Mouse (Mus musculus) hindbrain, embryonic 13.5 days (tissue): ENCODE results near the gene Cxadr. TPM values are rescaled to one million over a fixed set of nuclear protein-coding genes. Genes with fewer than 3 reads are reported as not detected.

Experiments
- ATAC-seq: fragments of 200-750 bp; cut with Nextera tagmentation; 2 replicates; pipeline ENCODE4 v1.8.0; 2017; ENCODE audit warnings: moderate TSS enrichment; ENCODE audit not compliant: low FRiP score
- H3K27ac ChIP-seq: fragments of 300-500 bp; sonication (generic); 2 replicates; pipeline ENCODE4 v1.5.1; 2015; ENCODE audit warnings: inconsistent platforms, mild to moderate bottlenecking, moderate library complexity
- H3K27me3 ChIP-seq: fragments of 300-500 bp; sonication (generic); 2 replicates; pipeline ENCODE4 v1.6.1; 2015; ENCODE audit warnings: mild to moderate bottlenecking, inconsistent platforms
- H3K36me3 ChIP-seq: fragments of 300-500 bp; sonication (generic); 2 replicates; pipeline ENCODE4 v1.6.1; 2015; ENCODE audit warnings: mild to moderate bottlenecking, inconsistent platforms
- H3K4me1 ChIP-seq: fragments of 300-500 bp; sonication (generic); replicated peaks from 2 replicates; pipeline ENCODE4 v1.6.1; 2015; ENCODE audit warnings: inconsistent platforms
- H3K4me2 ChIP-seq: fragments of 300-500 bp; sonication (generic); 2 replicates; pipeline ENCODE4 v1.6.1; 2015; ENCODE audit warnings: inconsistent platforms, mild to moderate bottlenecking, moderate library complexity
- H3K4me3 ChIP-seq: fragments of 300-500 bp; sonication (generic); 2 replicates; pipeline ENCODE4 v1.5.1; 2015; ENCODE audit warnings: mild to moderate bottlenecking, inconsistent platforms
- H3K9ac ChIP-seq: fragments of 300-500 bp; sonication (generic); 2 replicates; pipeline ENCODE4 v1.6.1; 2015; ENCODE audit warnings: mild to moderate bottlenecking, inconsistent platforms
- H3K9me3 ChIP-seq: fragments of 300-500 bp; sonication (generic); 2 replicates; pipeline ENCODE4 v1.6.1; 2016; ENCODE audit warnings: inconsistent platforms
- WGBS: fragments of 180-500 bp; shearing (Covaris S2); methylation state at CpG from one replicate; pipeline ENCODE4 v1.1.7; 2015; 5-methylcytosine and 5-hydroxymethylcytosine counted together
- polyA plus RNA-seq: library from polyadenylated mRNA; unstranded; fragments of >200 nt; fragmentation: Nextera tagmentation; extraction: Ambion mirVana; gene quantifications from 2 replicates; pipeline ENCODE4 v1.2.1, GENCODE M21; 2015

Cxadr gene
- polyA plus RNA-seq, 1 experiment from 2014 or later: 129 TPM

DNA sequence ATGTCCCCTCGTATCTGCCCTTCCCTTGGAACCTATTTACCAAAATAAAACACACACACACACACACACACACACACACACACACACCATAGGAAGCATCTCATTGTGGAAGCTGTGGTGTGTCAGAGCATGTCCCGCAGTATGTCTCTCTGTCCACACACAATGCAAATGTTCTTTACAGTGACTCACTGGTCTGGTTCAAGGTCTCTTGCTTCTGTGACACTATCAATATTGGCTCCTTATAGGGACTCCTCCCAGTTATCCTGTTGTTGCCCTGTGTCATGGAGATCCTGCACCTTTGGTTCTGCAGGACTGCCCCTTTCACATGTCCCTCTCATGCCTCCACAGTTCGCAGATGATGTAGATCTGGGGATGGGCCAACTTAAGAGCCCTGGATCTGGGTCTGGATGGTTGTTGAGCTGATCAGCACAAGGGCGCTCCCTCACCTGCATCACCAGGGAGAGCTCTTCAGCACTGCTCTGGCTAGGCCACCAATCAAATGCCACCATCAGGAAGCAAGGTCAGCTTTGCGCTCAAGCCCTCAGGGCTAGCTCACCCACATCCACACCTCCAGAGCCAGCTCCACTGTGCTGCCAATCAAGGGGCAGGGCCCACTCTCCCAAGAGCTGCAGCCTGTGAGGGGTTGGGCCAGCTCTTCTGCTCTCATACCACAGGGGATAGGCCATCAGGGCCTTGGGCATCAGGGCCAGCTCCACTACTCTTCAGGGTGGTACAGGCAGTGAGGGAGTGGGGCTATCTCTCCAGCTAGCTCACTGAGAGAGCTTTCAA lies 21.0 kb upstream of the Cxadr start:
- no peak for ATAC-seq
- Histone ChIP-seq H3K4me3 (no peak overlapping the region), H3K27me3 (no peaks in the 10 kb centered on the region), H3K36me3 (no peaks in the 10 kb centered on the region), H3K9me3 (no peaks in the 10 kb centered on the region), H3K4me1 (no peaks in the 10 kb centered on the region), H3K9ac (no peak overlapping the region), H3K27ac (no peak overlapping the region), H3K4me2 (no peak overlapping the region)
- WGBS: 85% methylated on average over 5 of the region's 5 CpGs

DNA sequence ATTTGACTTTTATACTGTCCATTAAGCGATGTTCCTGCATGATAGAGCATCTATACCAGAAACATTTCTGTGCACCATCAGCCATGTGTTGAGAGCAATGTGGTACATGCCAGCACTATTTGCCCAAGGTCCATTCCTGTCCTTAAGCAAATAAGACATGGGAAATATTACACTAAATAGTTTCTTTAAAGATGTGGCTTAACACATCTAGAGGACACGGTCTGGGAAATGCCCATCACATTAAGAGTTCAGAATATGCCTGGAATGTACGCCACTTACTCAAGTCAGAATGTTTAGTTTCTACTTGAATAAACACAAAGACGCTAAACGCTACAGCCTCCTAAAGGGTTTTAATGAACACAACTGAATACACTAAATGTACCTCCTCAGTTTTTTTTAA lies 18.1 kb upstream of the Cxadr start:
- Histone ChIP-seq H3K9me3 (no peaks in the 10 kb centered on the region), H3K27ac (no peak overlapping the region), H3K27me3 (no peaks in the 10 kb centered on the region), H3K36me3 (no peaks in the 10 kb centered on the region), H3K4me1 (no peaks in the 10 kb centered on the region), H3K4me2 (no peak overlapping the region), H3K4me3 (no peak overlapping the region), H3K9ac (no peak overlapping the region)
- ATAC-seq: no peak
- WGBS: 79% methylated on average over 5 of the region's 5 CpGs

DNA sequence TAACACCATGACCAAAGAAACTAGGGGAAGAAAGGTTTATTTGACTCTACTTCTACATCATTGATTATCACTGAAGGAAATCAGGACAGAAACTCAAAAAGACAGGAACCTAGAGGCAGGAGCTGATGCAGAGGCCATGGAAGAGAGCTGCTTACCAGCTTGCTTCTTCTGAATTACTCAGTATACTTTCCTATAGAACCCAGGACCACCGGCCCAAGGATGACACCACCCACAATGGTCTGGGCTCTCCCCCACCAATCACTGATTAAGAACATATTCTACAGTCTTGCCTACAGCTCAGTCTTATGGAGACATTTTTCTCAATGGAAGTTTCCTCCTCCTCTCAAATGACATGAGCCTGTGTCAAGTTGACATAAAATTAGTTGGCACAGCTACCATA lies 7.2 kb upstream of the Cxadr start:
- ATAC-seq: no peak
- Histone ChIP-seq H3K4me1 (no peaks in the 10 kb centered on the region), H3K9ac (no peak overlapping the region), H3K9me3 (no peaks in the 10 kb centered on the region), H3K4me3 (no peak overlapping the region), H3K27ac (no peak overlapping the region), H3K36me3 (no peaks in the 10 kb centered on the region), H3K27me3 (no peaks in the 10 kb centered on the region), H3K4me2 (no peak overlapping the region)
- WGBS: 94% methylated on average over 1 of the region's 1 CpGs

DNA sequence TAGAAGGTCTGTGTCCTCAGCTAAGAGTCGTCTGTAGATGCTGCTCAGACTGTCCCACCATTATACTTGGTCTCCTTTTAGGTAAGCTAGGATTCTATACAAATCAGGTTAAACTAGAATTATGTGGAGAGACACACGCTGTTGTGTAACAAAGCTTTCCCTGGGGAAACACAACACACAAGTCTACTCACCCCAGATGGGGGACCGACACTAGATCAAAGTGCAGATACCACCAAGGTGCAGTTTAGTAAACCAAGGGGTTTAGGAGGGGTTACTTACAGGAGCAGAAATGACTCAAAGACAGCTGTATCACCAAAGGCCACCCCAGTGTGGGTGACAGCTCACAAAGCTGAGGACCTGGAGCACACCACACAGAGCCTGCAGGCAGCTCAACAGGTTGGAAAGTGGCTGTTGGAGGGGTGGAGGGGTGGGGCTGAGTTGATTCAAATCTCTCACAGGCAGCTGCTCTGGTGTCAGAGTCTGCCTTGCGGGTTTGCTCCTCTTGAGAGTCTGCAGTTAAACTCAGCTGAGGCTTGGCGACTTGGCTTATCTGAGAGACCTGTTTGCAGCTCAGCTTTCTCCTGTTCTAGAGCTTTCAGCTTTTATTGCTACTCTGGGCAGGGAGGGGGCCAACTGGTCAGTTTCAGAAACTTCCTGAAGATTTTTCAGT lies 6.5 kb upstream of the Cxadr start:
- no peaks in the 10 kb centered on the region for H3K4me1 ChIP-seq
- no peaks in the 10 kb centered on the region for H3K9me3 ChIP-seq
- no peaks in the 10 kb centered on the region for H3K36me3 ChIP-seq
- 55% methylated on average over 5 of the region's 5 CpGs for WGBS
- no peak overlapping the region for H3K9ac ChIP-seq
- no peaks in the 10 kb centered on the region for H3K27me3 ChIP-seq
- H3K4me2 ChIP-seq: no peak overlapping the region
- no peak overlapping the region for H3K27ac ChIP-seq
- no peak for ATAC-seq
- H3K4me3 ChIP-seq: no peak overlapping the region

GRCm38 (mm10) chr16:78295601-78296000 lies 5.7 kb upstream of the Cxadr start:
- Histone ChIP-seq H3K27ac (no peak overlapping the region), H3K4me2 (no peak overlapping the region), H3K9me3 (no peaks in the 10 kb centered on the region), H3K9ac (no peak overlapping the region), H3K27me3 (no peaks in the 10 kb centered on the region), H3K4me1 (no peaks in the 10 kb centered on the region; the same call in 1 of the 2 replicates), H3K4me3 (no peak overlapping the region), H3K36me3 (no peaks in the 10 kb centered on the region)
- ATAC-seq: no peak
- WGBS: 50% methylated on average over 4 of the region's 4 CpGs

- Histone ChIP-seq H3K4me3 (no peak overlapping the region), H3K27me3 (no peaks in the 10 kb centered on the region), H3K9ac (no peak overlapping the region), H3K9me3 (no peaks in the 10 kb centered on the region), H3K36me3 (no peaks in the 10 kb centered on the region), H3K4me2 (no peak overlapping the region), H3K4me1 (peaks cover 5% of the 10 kb centered on the region), H3K27ac (no peak overlapping the region)
- 78% methylated on average over 9 of the region's 9 CpGs for WGBS
- ATAC-seq: no peak
These were observed 5.2 kb upstream of the Cxadr start for GRCm38 (mm10) chr16:78296114-78296513.

- H3K4me1 ChIP-seq: peaks cover 41% of the 10 kb centered on the region
- under 1% methylated on average over 62 of the region's 65 CpGs for WGBS
- no peaks in the 10 kb centered on the region for H3K9me3 ChIP-seq
- H3K27ac ChIP-seq: peak overlapping the region; percentile 98
- H3K36me3 ChIP-seq: no peaks in the 10 kb centered on the region
- H3K9ac ChIP-seq: peak overlapping the region; percentile 97
- H3K27me3 ChIP-seq: no peaks in the 10 kb centered on the region
- ATAC-seq: peak; percentile 67
- peak overlapping the region; percentile 93 for H3K4me3 ChIP-seq
- peak overlapping the region; percentile 69 for H3K4me2 ChIP-seq
These were observed 765 bp downstream of the Cxadr start for GRCm38 (mm10) chr16:78301831-78302677.

DNA sequence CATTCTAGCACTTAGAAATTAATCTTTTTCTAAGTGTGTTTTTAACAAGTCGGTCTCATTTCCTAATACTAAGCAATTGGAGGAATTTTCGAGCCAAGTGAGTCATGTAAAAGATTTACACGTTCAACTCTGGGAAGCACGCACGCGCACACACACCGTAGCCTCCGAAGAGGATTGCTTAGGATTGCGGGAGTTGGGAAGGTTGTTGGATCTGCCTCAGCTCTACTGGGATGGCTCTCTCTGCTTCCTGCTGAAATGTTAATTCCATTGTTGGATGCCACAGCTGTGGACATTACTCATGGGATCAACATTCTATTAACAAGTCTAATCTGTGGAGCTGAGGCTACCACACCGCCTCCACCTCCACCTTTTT lies 1.4 kb downstream of the Cxadr start:
- Histone ChIP-seq H3K4me3 (peak overlapping the region; percentile 93), H3K9me3 (no peaks in the 10 kb centered on the region), H3K4me1 (peaks cover 43% of the 10 kb centered on the region), H3K9ac (peak overlapping the region; percentile 97), H3K4me2 (peak overlapping the region; percentile 69), H3K27me3 (no peaks in the 10 kb centered on the region), H3K27ac (peak overlapping the region; percentile 98), H3K36me3 (no peaks in the 10 kb centered on the region; the same call in 1 of the 2 replicates)
- no peak for ATAC-seq
- 1% methylated on average over 10 of the region's 10 CpGs for WGBS

GRCm38 (mm10) chr16:78305606-78306100 lies 4.4 kb downstream of the Cxadr start:
- 87% methylated on average over 12 of the region's 12 CpGs for WGBS
- ATAC-seq: no peak
- no peak overlapping the region for H3K4me2 ChIP-seq

GRCm38 (mm10) chr16:78306606-78307005 lies 5.3 kb downstream of the Cxadr start:
- no peak overlapping the region for H3K27ac ChIP-seq
- 91% methylated on average over 8 of the region's 8 CpGs for WGBS
- H3K9me3 ChIP-seq: no peaks in the 10 kb centered on the region
- H3K4me3 ChIP-seq: no peak overlapping the region
- no peak overlapping the region for H3K9ac ChIP-seq
- peaks cover 56% of the 10 kb centered on the region for H3K4me1 ChIP-seq
- H3K4me2 ChIP-seq: no peak overlapping the region
- H3K27me3 ChIP-seq: no peaks in the 10 kb centered on the region
- H3K36me3 ChIP-seq: peaks cover 3% of the 10 kb centered on the region; the same call in 1 of the 2 replicates
- ATAC-seq: no peak

More at GRCm38 (mm10) chr16:78305606-78306100, 4.4 kb downstream of the Cxadr start:
- Histone ChIP-seq H3K9ac (no peak overlapping the region), H3K27ac (no peak overlapping the region), H3K4me3 (no peak overlapping the region), H3K27me3 (no peaks in the 10 kb centered on the region), H3K9me3 (no peaks in the 10 kb centered on the region), H3K4me1 (peaks cover 52% of the 10 kb centered on the region), H3K36me3 (peaks cover 3% of the 10 kb centered on the region; the same call in 1 of the 2 replicates)

GRCm38 (mm10) chr16:78307476-78308192 lies 6.3 kb downstream of the Cxadr start:
- Histone ChIP-seq H3K36me3 (peaks cover 3% of the 10 kb centered on the region; the same call in 1 of the 2 replicates), H3K27me3 (no peaks in the 10 kb centered on the region), H3K4me1 (peaks cover 65% of the 10 kb centered on the region), H3K4me2 (no peak overlapping the region), H3K4me3 (no peak overlapping the region), H3K27ac (no peak overlapping the region), H3K9ac (no peak overlapping the region), H3K9me3 (no peaks in the 10 kb centered on the region)
- 96% methylated on average over 16 of the region's 16 CpGs for WGBS
- no peak for ATAC-seq
